Mouse (Mus musculus): ENCODE measurements around the gene 4930480E11Rik. TPM values are rescaled to one million over a fixed set of nuclear protein-coding genes. Genes with fewer than 3 reads are reported as not detected.
"Not testable (repeated sequence)": the region's sequence is repeated elsewhere in the genome, so short reads cannot be mapped to it uniquely, and the experiment has no call there.

4930480E11Rik gene
- polyA plus RNA-seq (2012; rRNA removed): not detected in 2 replicates

GRCm38 (mm10) chrX:78369343-78369742 is at the start of gene 4930480E11Rik:
TSS of gene 4930480E11Rik (plus strand) at chrX:78369643.
- H3K27ac ChIP-seq (ENCODE audit: insufficient read depth, low read depth, low read length): no peak within 1 kb of the TSS
- no peak for TF ChIP-seq CTCF (IDR thresholded peaks at IDR 0.05; ENCODE audit: extremely low read depth, insufficient read length, insufficient replicate concordance, low read depth, low read length)
- no peak for TF ChIP-seq POLR2A (IDR thresholded peaks at IDR 0.05; ENCODE audit: low read depth, low read length)
- H3K27me3 ChIP-seq (ENCODE audit: control insufficient read depth, insufficient read depth, low read length): no peaks in the 10 kb centered on the region
- WGBS: 53% methylated on average over 1 of the region's 1 CpGs
- H3K36me3 ChIP-seq (ENCODE audit: control insufficient read depth, insufficient read depth, low read length): no peaks in the 10 kb centered on the region
- H3K4me1 ChIP-seq (ENCODE audit: control insufficient read depth, insufficient read depth, insufficient read length, low read length): no peaks in the 10 kb centered on the region
- H3K4me3 ChIP-seq (ENCODE audit: low read depth, low read length): no peak within 1 kb of the TSS

GRCm38 (mm10) chrX:78403346-78403745 is 33.9 kb downstream of the 4930480E11Rik start:
- H3K27ac ChIP-seq (ENCODE audit: insufficient read depth, low read depth, low read length); H3K27me3 ChIP-seq (ENCODE audit: control insufficient read depth, insufficient read depth, low read length); H3K4me1 ChIP-seq (ENCODE audit: control insufficient read depth, insufficient read depth, insufficient read length, low read length); H3K36me3 ChIP-seq (ENCODE audit: control insufficient read depth, insufficient read depth, low read length); H3K4me3 ChIP-seq (ENCODE audit: low read depth, low read length): not testable (repeated sequence)
- WGBS: 77% methylated on average over 2 of the region's 2 CpGs

Other genes starting within 250 kb of the 4930480E11Rik start
- gene Gm5938, start 244.2 kb upstream of the 4930480E11Rik start, polyA plus RNA-seq (2012; rRNA removed): not detected in 2 replicates
- gene Obp1b, start 182.9 kb upstream of the 4930480E11Rik start, polyA plus RNA-seq (2012; rRNA removed): not detected in 2 replicates
- not detected in 2 replicates for gene Gm14743, start 123.7 kb upstream of the 4930480E11Rik start, polyA plus RNA-seq (2012; rRNA removed)
- gene Prrg1, start 214.3 kb downstream of the 4930480E11Rik start, polyA plus RNA-seq (2012; rRNA removed): 0.03 and 0.15 TPM in 2 replicates